Mouse (Mus musculus) urinary bladder, postnatal 10 days (tissue): ENCODE results near the gene Tmem217.
"Not testable (repeated sequence)": the region's sequence is repeated elsewhere in the genome, so short reads cannot be mapped to it uniquely, and the experiment has no call there.

ENCODE experiments used
- DNase-seq: peaks from one replicate; pipeline ENCODE4 v3.0.0; 2022; ENCODE audit warnings: low spot score

The Tmem217 gene

DNA sequence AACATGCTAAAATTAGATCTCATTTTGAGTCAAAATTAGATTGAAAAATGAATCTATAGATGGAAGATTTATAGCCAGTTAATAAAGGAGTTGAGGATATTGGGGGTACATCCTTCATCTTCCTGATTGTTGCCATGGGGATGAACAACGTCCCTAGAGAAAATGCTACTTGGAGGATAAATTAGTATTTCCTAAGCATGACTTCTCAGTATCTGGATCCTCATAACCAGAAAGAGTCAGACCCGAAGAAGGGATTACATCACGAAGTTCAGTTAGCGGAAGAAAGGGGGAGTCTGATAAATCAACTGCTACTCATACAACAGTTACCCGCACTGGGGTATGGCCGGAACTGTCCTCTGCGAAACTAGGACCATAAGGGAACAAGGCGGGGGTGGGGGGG, 3.2 kb downstream of the Tmem217 start:
- DNase-seq, result no peak

DNA sequence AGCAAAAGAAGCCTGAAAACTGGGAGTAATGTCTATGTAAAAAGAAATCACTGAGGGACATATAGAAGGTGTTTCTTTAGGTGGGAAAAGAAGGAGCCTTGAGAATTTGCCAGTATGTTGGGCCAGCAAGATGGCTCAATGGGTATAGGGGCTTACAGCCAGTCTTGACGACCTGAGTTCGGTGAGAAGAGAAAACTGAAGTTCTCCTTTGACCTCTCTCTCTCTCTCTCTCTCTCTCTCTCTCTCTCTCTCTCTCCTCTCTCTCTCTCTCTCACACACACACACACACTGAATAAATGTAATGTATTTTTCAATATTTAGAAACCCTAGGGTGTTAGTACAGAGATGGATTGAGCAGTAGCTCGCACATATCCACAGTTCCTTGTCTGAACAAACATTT, 3.7 kb downstream of the Tmem217 start:
- no peak for DNase-seq

DNA sequence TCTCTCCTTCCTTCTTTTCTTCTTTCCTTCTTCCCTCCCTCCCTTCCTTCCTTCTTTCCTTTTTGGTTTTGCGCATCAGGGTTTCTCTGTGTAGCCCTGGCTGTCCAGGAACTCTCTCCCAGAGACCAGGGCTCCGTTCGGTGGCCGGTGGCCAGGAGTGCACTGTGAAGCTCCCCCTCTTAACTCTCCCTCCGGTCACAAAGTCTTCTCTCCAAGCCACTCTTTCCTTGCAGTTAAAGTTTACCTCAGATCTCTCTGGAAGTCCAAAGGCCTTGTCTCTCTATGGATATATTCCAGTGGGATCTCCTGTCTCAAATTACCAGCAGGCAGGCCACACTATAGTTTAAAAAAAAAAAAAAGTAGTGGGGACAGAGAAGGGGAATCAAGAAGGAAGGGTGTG, 6.9 kb downstream of the Tmem217 start:
- no peak for DNase-seq

DNA sequence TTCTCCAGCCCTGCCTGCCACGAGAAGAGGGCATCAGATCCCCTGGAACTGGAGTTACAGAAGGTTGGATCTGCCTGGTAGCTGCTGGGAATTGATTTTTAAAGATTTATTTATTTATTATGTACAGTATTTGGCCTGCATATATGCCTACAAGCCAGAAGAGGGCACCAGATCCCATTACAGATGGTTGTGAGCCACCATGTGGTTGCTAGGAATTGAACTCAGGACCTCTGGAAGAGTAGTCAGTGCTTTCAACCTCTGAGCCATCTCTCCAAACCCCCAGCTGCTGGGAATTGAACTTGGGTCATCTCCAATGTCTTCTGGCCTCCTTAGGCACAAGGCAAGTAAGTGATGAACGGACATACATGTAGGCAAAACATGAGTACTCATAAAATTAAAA, 8.1 kb downstream of the Tmem217 start:
- no peak for DNase-seq

DNA sequence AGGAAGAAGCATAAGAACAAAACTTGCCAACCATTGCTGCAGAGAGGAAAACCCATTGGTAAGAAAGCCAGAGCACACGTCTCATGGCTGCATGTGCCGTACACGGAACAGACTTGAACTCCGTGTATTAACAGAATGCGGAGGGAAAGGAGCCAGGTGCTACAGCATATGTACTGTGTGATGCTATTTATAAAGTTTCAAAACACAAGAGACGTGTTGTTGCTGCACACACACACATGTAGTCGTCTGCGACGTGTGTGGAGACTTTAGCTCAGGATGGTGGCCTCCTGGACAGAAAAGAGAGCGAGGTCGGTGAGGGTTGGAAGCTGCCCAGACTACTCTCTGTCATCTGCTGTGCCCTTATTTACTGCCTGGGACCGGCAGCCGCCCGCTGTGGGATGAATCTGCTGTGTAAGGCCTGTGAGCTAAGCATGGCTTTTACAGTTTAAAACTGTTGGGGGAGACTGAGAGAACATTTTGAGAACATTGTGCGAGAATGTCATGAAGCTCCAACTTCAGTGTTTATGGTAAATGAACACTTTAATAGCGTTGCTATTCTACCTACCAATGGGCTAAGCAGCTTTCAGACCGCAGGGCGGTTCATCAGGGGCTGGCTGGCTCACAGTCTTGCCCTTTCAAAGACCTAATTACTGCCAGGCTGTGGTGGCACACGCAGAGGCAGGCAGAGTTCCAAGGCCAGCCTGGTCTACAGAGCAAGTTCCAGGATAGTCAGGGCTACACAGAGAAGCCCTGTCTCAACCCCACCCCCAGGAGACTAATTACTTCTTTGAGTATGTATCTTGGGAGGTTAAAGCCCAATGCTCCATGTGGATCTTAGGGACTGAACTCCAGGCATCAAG, 9.1 kb downstream of the Tmem217 start:
- DNase-seq, result no peak

DNA sequence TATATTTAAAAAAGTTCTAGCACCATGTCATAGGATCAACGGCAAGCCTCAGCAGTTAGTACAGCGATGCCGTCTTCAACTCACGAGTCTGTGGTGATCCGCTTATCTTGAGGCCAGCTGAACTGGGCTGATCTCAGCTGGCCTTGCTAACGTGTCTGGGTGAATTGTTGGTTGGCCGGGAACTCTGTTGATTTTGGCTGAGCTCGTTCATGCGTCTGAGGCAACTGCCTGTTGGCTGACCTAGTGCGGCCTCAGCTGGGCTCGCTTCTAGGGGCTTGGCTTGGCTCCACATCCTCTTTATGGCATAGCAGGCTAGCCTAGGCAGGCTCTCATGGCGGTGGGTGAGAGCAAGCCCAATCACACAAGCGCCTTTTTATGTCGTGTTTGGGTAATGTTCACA, 10.8 kb downstream of the Tmem217 start:
- DNase-seq, result no peak

DNA sequence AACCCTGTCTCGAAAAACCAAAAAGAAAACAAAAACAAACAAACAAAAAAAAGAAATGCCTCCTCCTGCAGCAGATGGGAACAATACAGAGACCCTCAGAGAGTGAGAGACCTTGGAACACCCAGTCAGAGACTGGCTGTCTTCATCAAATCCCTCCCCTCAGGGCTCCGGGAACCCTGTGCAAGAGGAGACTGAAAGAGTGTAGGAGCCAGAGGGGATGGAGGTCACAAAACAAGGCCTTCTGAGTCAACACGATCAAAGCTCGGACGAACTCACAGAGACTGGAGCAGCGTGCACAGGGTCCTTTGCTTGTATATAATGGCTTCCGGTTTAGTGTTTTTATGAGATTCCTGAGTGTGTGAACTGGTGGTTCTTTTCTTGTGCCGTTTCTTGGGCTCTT, 11.8 kb downstream of the Tmem217 start:
- no peak for DNase-seq

DNA sequence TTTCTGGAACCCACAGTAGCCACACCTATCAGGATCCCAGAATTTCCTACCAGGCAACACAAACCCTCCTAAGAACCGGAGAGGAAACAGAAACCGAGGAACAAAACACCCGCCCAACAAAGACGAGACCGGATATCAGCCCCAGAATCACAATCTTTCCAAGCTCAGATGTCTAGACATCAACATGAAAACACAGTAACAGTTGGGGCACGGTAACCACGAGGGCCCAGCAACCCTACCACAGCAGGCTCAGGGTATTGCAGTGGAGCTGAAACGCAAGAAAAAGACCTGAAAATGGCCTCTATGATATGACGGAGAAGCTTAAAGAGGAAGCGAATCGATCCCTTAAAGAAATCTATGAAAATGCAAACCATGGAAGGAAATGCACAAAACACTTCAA, 18.3 kb downstream of the Tmem217 start:
- DNase-seq, result no peak

DNA sequence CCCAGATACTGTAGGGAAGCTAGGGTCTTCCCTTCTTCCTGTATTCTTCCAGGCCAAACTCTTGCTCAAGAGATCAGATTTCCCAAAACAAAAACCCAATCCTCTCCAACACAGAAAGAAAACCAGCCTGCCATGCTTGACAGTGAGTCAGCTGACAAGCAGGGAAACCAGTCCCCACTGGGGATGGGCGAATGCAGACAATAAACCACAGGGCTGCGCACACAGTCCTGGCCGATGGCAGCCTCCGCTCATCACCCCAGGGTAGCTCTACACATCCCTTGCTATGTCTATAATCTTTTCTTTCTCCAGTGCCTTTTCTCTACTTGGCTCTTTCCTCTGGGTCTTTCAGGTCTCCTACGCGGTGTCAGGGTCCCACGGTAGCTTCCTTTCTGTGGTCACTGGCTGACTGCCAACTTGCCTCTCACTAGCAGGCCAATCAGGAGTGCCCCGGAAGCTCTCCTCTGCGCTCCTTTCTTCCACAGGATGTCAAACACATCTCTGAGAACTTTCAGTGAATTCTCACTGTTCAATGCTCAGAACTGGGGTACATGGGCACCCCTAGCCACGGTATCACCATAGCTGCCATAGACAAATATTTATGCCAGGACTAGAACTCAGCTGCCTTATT, 20.3 kb downstream of the Tmem217 start:
- DNase-seq, result no peak

DNA sequence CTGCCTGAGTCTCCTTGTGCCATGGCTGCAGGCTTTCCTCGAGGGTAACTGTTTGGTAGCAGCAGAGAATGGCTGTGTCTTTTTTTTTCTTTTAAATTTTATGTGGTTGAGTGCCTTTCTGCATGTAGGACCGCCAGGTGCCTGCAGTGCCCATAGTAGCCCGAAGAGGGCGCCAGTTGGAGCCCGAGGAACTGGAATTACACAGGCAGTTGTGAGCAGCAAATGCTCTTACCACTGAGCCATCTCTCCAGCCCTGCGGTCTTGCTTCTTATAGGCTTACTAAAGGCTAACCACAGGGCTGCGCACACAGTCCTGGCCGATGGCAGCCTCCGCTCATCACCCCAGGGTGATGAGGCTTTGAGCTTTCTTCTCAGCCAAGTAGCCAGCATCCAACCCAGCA, 20.9 kb downstream of the Tmem217 start:
- no peak for DNase-seq

DNA sequence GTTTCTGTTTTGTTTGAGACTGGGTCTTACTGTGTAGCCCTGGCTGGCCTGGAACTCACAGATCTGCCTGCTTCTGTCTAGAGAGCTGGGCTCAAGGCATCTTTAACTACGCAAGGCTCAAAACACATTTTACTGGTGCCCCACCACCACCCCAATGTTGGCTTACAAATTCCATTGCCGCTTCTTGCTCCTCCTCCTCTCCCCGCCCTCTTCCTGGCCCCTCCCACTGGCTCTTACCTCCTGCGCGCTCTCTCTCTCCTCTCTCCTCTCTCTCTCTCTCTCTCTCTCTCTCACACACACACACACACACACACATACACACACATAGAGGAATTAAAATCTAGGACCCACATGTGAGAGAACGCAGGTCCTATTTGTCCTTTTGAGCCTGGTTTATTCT, 21.7 kb downstream of the Tmem217 start:
- no peak for DNase-seq

DNA sequence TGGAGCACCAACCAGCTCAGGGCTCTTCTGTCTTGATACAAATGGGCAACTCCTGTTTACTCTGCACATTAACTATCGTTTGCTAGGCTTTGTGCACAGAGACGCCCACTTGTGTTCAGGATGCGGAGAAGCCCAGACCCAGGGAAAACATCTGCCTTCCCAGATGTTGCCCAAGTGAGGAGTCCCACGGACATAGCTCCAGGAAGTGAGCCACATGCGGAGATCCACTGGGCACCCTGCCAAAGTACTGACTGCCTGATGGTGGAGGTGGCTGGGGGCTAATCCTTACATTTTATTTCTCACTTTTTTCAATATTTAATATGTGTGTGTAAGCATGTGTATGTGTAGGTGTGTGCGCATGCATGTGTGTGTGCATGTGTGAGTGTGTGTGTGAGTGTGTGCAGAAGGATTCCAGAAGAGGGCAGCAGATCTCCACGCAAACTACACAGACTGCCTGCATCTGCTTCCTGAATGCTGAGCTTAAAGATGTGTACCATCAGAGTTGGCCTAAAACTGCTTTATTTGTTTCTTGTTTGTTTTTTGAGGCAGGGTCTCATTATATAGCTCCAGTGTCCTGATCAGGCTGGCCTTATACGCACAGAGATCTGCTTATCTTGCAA, 23.5 kb downstream of the Tmem217 start:
- no peak for DNase-seq

DNA sequence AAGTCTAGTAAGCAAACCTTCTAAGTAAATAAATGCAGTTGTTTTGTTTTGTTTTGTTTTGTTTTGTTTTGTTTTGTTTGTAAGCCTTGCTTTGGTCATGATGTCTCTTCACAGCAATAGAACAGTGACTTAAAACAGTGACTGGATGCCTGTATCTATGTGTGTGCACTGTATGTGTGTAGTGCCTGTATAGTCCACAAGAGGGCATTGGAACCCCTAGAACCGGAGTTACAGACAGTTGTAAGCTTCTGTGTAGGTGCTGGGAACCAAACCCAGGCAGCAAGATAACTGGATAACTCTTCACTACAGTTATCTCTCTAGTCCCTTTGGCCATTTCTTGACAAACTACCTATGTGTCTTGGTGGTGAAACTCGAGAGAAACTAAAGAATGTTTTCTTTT, 26.6 kb downstream of the Tmem217 start:
- no peak for DNase-seq

DNA sequence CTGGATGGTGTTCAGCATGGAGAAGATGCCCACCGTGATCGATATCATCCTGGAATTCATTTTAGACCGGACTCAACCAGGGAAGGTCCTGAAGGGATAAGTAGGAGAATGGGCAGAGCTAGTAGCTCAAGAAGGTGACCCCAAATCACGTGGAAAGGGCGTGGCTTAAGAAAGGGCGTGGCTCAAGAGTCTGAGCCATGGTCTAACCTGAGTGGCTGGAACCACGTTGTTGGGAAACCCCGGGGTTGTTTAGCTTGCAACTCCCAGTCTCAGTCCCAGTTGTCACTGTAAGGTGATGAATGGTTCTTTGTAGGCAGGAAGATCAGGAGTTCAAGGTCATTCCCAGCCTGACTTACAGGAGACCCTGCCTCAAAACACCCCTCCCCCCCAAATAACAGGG, 32.5 kb downstream of the Tmem217 start:
- no peak for DNase-seq

DNA sequence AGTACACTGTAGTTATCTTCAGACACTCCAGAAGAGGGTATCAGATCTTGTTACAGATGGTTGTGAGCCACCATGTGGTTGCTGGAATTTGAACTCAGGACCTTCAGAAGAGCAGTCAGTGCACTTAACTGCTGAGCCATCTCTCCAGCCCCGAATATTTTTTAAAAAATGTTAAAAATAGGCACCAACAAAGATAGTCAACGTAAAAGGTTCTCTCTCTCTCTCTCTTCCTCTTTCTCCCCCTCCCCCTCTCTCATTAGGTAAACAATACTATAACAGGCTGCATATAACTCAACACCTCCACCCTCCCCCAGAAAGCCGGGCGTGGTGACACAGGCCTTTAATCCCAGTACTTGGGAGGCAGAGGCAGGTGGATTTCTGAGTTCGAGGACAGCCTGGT, 33.5 kb downstream of the Tmem217 start:
- not testable (repeated sequence) for DNase-seq

DNA sequence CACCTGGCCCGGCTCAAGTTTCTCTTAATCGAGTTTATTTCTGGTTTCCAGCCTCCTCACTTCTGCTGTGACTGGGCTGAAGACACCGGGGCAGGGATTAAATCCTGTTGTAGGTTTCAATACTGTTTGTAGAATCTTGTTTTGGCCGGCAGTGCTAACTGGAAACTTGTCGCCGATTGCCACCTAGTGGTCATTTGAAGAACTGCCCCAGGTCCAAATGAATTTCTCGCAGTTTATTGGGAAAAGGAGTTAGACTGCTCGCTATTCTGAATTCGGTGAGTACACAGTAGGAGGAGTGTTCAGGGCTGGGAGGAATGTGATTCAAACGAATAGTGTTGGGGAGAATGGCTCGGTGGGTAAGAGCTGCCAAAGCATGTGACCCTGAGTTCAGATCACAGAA, 37.8 kb downstream of the Tmem217 start:
- DNase-seq, result peak; percentile 53

DNA sequence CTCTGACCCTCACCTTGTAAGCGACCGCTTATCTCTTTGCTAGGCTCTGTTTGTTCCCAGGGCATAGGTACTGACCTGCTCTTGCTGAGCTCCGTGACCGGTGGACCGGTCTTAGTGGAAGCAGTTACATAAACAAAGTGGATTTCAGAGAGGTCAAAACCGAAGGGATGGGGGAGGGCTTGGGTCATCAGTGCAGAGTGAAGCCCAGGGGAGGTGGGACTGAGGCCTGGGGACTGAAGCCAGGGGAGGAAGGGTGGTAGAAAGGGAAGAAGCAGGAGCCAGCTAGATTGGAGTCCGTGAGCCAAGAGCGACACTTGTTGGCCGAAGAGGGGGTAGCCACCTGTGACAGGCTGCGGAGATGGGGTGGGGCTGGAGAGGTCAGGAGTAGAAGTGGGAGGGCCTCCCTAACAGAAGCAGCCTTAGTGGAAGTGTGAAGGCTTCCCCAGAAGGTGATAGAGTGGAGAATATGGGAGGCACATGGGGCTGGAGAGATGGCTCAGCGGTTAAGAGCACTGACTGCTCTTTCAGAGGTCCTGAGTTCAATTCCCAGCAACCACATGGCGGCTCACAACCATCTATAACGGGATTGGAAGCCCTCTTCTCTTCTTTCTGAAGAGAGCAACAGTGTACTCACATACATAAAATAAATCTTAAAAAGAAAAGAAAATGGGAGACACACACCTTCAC, 39.0 kb downstream of the Tmem217 start:
- DNase-seq, result no peak

DNA sequence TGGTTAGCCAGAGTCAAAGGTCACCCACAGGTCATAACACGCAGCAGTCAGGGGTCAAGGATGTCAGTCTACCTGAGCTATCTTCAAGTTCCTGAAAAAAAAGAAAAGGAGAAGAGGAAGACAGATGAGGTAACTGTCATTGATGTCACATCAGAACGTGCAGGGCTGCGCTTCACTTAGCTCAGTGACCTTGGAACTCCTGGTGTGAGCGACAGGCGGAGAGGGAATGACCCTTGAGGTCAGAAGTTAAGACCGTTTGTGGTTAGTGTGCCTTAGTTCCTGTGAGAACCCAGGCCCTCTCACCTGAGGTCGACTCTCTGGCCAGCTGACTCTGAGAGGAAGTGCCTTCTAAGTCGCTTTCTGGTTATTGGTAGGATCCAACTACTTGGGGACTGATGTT, 41.5 kb downstream of the Tmem217 start:
- DNase-seq, result no peak

DNA sequence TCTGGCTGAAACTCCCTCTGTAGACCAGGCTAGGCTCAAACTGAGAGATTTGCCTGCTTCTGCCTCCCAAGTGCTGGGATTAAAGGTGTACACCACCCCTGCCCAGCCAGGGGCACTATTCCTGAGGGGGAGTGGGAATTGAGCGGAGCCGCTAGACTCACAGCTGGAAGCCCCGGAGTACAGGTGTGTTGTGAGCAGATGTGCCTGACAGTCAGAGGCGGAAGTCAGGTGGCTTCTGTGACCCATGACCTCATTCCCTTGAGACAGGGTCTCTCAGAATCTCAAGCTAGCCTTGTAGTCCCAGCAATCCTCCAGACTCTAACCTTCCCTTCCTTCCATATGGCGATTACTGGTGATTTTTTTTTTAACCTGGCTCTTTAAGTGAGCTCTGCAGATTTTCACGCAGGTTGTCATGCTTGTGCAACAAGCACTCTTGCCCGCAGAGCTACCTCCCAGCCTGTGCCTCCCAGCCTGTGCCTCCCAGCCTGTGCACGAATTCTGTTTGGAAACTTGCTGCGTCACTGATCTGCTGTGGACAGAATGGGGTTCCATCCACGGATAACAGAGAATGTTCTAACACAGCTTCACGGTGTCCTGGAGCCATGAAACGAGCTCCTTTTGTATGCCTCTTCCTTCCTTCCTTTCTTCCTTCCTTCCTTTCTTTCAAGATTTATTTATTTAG, 43.1 kb downstream of the Tmem217 start:
- DNase-seq, result no peak

DNA sequence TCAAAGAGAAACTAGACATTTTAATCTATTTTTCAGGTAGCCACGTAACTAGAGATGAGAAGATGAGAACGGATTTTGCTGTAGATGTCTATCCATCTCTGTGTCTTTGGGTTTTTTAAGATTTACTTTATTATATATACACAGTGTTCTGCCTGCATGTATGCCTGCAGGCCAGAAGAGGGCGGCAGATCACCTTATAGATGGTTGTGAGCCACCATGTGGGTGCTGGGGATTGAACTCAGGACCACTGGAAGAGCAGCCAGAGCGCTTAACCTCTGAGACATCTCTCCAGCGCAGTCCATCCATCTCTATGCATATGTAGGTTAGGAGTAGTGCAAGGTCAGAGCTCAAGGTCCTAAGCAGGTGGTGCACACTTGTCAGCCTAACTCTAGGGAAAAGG, 48.5 kb downstream of the Tmem217 start:
- no peak for DNase-seq

DNA sequence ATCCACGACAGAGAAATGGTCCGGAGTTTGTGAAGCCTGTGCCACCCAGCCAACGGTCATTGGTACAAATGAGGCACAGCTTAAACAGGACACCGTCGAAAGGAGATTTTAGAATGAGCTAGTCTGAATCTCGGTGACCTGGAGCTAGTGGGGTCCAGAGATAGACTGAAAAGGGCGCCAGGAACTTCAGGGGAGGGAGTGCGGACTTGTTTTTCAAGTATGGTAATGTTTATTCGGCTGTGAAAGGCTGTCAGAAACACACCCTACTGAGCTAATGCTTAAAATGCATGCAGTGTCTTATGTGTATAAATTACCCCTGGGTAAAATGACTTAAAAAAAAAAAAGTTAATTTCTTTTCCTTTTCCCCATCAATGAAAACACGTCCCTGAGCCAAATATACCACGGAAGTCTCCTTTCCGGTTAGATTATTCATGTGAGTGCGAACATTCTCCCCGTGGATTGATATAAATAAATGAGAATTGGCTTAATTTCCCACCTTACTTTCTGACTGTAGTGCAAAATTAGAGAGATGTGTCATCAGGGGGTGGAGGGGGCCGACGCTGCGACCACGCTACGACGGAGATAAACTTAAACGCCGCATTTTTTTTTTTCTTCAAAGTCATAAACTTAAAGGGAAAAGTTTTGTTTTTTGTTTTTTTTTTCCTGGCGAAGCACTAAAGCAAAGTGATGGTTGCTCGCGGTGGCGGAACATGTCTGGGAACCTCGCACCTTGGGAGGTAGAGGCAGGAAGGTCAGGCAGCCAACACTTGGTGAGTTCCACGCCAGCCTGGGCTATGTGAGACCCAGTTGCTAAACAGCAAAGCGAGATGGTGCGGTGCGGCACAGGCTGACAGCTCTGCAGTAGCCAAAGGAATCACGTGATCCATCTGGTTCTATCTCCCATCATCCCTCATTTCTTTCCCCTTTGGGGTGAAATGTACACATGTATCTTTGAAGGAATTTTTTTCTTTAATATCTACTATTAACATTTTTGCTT, 49.2 kb downstream of the Tmem217 start:
- no peak for DNase-seq
